Mouse (Mus musculus): ENCODE results near the gene Zc3h12c.
A peak's percentile ranks its signal among the peaks of the same experiment; 100 is the strongest.

Gene Zc3h12c

GRCm38 (mm10) chr9:52167863-52168685 is at the start of gene Zc3h12c:
Zc3h12c (minus strand) TSS chr9:52168572.
- peak; percentile 76 for DNase-seq (ENCODE audit: low spot score)

GRCm38 (mm10) chr9:52217636-52218035 is 49.3 kb upstream of the Zc3h12c start:
- DNase-seq (ENCODE audit: low spot score) = no peak

- DNase-seq (ENCODE audit: low spot score) = no peak
Measured at GRCm38 (mm10) chr9:52215291-52215690, 46.9 kb upstream of the Zc3h12c start.

- DNase-seq (ENCODE audit: low spot score) = no peak
Measured at GRCm38 (mm10) chr9:52212416-52212815, 44.0 kb upstream of the Zc3h12c start.

GRCm38 (mm10) chr9:52208510-52209030 is 40.2 kb upstream of the Zc3h12c start:
- no peak for DNase-seq (ENCODE audit: low spot score)

GRCm38 (mm10) chr9:52203189-52203588 is 34.8 kb upstream of the Zc3h12c start:
- no peak for DNase-seq (ENCODE audit: low spot score)

- DNase-seq (ENCODE audit: low spot score) = no peak
Measured at GRCm38 (mm10) chr9:52200271-52200670, 31.9 kb upstream of the Zc3h12c start.

GRCm38 (mm10) chr9:52195853-52196252 is 27.5 kb upstream of the Zc3h12c start:
- DNase-seq (ENCODE audit: low spot score) = no peak

- DNase-seq (ENCODE audit: low spot score) = no peak
Measured at GRCm38 (mm10) chr9:52193851-52194250, 25.5 kb upstream of the Zc3h12c start.

- DNase-seq (ENCODE audit: low spot score) = no peak
Measured at GRCm38 (mm10) chr9:52190907-52191306, 22.5 kb upstream of the Zc3h12c start.

GRCm38 (mm10) chr9:52188106-52188505 is 19.7 kb upstream of the Zc3h12c start:
- DNase-seq (ENCODE audit: low spot score) = no peak

GRCm38 (mm10) chr9:52186296-52186941 is 18.0 kb upstream of the Zc3h12c start:
- DNase-seq (ENCODE audit: low spot score) = peak; percentile 43

GRCm38 (mm10) chr9:52181419-52181818 is 13.0 kb upstream of the Zc3h12c start:
- DNase-seq (ENCODE audit: low spot score) = no peak

GRCm38 (mm10) chr9:52180851-52181250 is 12.5 kb upstream of the Zc3h12c start:
- peak; percentile 49 for DNase-seq (ENCODE audit: low spot score)

GRCm38 (mm10) chr9:52175257-52175859 is 7.0 kb upstream of the Zc3h12c start:
- no peak for DNase-seq (ENCODE audit: low spot score)

- no peak for DNase-seq (ENCODE audit: low spot score)
Measured at GRCm38 (mm10) chr9:52174671-52175111, 6.3 kb upstream of the Zc3h12c start.

- DNase-seq (ENCODE audit: low spot score) = no peak
Measured at GRCm38 (mm10) chr9:52173937-52174336, 5.6 kb upstream of the Zc3h12c start.

- DNase-seq (ENCODE audit: low spot score) = no peak
Measured at GRCm38 (mm10) chr9:52172550-52172949, 4.2 kb upstream of the Zc3h12c start.

- DNase-seq (ENCODE audit: low spot score) = no peak
Measured at GRCm38 (mm10) chr9:52170671-52171070, 2.3 kb upstream of the Zc3h12c start.

GRCm38 (mm10) chr9:52170131-52170530 is 1.8 kb upstream of the Zc3h12c start:
- DNase-seq (ENCODE audit: low spot score) = no peak

- DNase-seq (ENCODE audit: low spot score) = peak; percentile 87
Measured at GRCm38 (mm10) chr9:52168686-52169270, 406 bp upstream of the Zc3h12c start.

- DNase-seq (ENCODE audit: low spot score) = no peak
Measured at GRCm38 (mm10) chr9:52167506-52167862, 888 bp downstream of the Zc3h12c start.
